Comparison of ENCODE assay signal across 28 mouse cellular contexts in the genomic region with DNA sequence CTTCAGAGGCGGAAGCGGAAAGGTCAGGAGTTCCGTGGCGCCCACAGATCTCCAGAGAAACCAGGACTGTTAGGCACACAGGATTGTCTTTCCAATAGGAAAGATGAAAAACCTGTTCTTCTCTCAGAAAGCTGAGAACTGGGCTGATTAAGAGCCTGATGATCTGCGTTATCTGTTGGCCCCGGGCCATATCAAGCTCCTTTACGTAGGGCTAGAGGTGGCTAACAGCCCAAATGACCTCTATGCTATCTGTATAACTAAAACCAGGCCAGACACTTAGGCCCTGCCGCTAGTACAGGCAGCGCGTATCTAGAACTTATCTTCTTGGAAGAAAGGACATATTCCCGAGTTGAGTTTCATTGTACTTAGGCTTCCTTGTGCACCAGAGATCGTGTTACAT. TPM values are rescaled to one million over a fixed set of nuclear protein-coding genes. Genes with fewer than 3 reads are reported as not detected.
"Had no signal": no experiment of that assay in that cellular context is flagged by ENCODE, and none has a peak within 500 bp of the region (broad histone marks: within the 10 kb centered on the region; RNA-seq: fewer than 3 reads in every experiment).

No protein-coding gene starts in this region.

- DNase-seq: gastrocnemius, adult 2 months; gastrocnemius, postnatal 10 days; gastrocnemius, postnatal 25 days; heart, adult 2 months; heart, postnatal 10 days; heart, postnatal 4 days; kidney, adult 11 months; kidney, adult 2 months; kidney, adult 9 months; kidney, postnatal 14 days; kidney, postnatal 36 days; layer of hippocampus, adult 9-11 months; liver; liver, embryonic 13.5 days had no signal

- H3K4me3 ChIP-seq: gastrocnemius, adult 2 months; heart, adult 2 months; hindbrain, embryonic 10.5 days; hindbrain, embryonic 12.5 days; kidney, embryonic 15.5 days; left cerebral cortex, adult 2 months; limb, embryonic 10.5 days; limb, embryonic 12.5 days; liver, embryonic 13.5 days had no signal

- H3K36me3 ChIP-seq: hindbrain, embryonic 12.5 days had no signal

- H3K9ac ChIP-seq: hindbrain, embryonic 12.5 days; hindbrain, embryonic 14.5 days; kidney, embryonic 15.5 days; limb, embryonic 12.5 days; liver, embryonic 13.5 days had no signal

- ATAC-seq: hindbrain, embryonic 16.5 days; inflammation-experienced regulatory T-cells, adult 6 months had no signal

- H3K27me3 ChIP-seq: hindbrain, embryonic 12.5 days; kidney, embryonic 15.5 days; limb, embryonic 12.5 days; liver, embryonic 13.5 days had no signal

- H3K9me3 ChIP-seq: hindbrain, embryonic 10.5 days; hindbrain, embryonic 12.5 days; kidney, embryonic 15.5 days; limb, embryonic 10.5 days; limb, embryonic 12.5 days; liver, embryonic 13.5 days had no signal

- H3K4me2 ChIP-seq: heart, embryonic 11.5 days; hindbrain, embryonic 12.5 days; hindbrain, embryonic 14.5 days; kidney, embryonic 15.5 days; limb, embryonic 12.5 days; liver, embryonic 11.5 days; liver, embryonic 13.5 days had no signal

- H3K27ac ChIP-seq: gastrocnemius, adult 2 months; heart, adult 2 months; hindbrain, embryonic 10.5 days; hindbrain, embryonic 12.5 days; hindbrain, embryonic 14.5 days; kidney, embryonic 15.5 days; kidney, postnatal 0 days; left cerebral cortex, adult 2 months; limb, embryonic 10.5 days; limb, embryonic 12.5 days; liver, embryonic 13.5 days had no signal

RNA-seq across cellular contexts. Expression of a gene that starts 2.1 kb away (rescaled TPM):
- polyA plus RNA-seq: frontal cortex, adult 2 months; heart, embryonic 11.5 days; heart, embryonic 14.5 days; hindbrain, embryonic 12.5 days; hindbrain, embryonic 14.5 days; inflammation-experienced regulatory T-cells, adult 6 months; limb, embryonic 10.5 days; limb, embryonic 12.5 days; liver, embryonic 11.5 days; liver, embryonic 13.5 days had no signal

RNA-seq across cellular contexts. Expression of a gene that starts 38.7 kb away (rescaled TPM):
- polyA plus RNA-seq: inflammation-experienced regulatory T-cells, adult 6 months had no signal
